Mouse (Mus musculus) testis, adult 2 months (tissue): Measurements from ENCODE around the gene Csmd2.

ENCODE experiments used
- CTCF ChIP-seq: fragments of 200-500 bp; IDR thresholded peaks from 2 replicates; pipeline ENCODE4 v1.5.1; 2012; ENCODE audit warnings: low read depth, mild to moderate bottlenecking, inconsistent platforms, low read length, moderate library complexity; ENCODE audit not compliant: control insufficient read depth, insufficient read depth, insufficient replicate concordance
- POLR2A ChIP-seq: fragments of 200-500 bp; IDR thresholded peaks from 2 replicates; pipeline ENCODE4 v1.6.1; 2012; ENCODE audit warnings: low read depth, mild to moderate bottlenecking, inconsistent platforms, low read length, moderate library complexity; ENCODE audit not compliant: control insufficient read depth

- TF ChIP-seq CTCF = no peak
- TF ChIP-seq POLR2A = no peak
These were observed 40.0 kb upstream of the Csmd2 start for GRCm38 (mm10) chr4:127947696-127948095.
